Mouse (Mus musculus) hindbrain, embryonic 11.5 days (tissue): ENCODE measurements at regions not wholly inside any gene's neighbourhood (a gene's known extent, or its start where the extent isn't known, plus 50 kb on each side); places are given as distances from the start of the nearest gene placed in this dataset.

Experiments used
- ATAC-seq: fragments of 200-750 bp; cut with Nextera tagmentation; 2 replicates; pipeline ENCODE4 v1.8.0; 2017; ENCODE audit warnings: mild to moderate bottlenecking, moderate TSS enrichment, moderate library complexity; ENCODE audit not compliant: low FRiP score
- DNase-seq: peaks from one replicate; pipeline ENCODE4 v3.0.0-alpha.2; 2015; ENCODE audit warnings: low spot score
- H3K27ac ChIP-seq: fragments of 300-500 bp; sonication (generic); 2 replicates; pipeline ENCODE4 v1.5.1; 2014; ENCODE audit warnings: mild to moderate bottlenecking, low read depth, low read length
- H3K27me3 ChIP-seq: fragments of 300-500 bp; sonication (generic); 2 replicates; pipeline ENCODE4 v1.6.1; 2014; ENCODE audit warnings: mild to moderate bottlenecking, low read length, moderate library complexity, mixed read lengths; ENCODE audit not compliant: control insufficient read depth, insufficient read depth
- H3K36me3 ChIP-seq: fragments of 300-500 bp; sonication (generic); 2 replicates; pipeline ENCODE4 v1.6.1; 2014; ENCODE audit warnings: mild to moderate bottlenecking, low read length, moderate library complexity, mixed read lengths; ENCODE audit not compliant: control insufficient read depth, insufficient read depth
- H3K4me1 ChIP-seq: fragments of 300-500 bp; sonication (generic); replicated peaks from 2 replicates; pipeline ENCODE4 v1.6.1; 2014; ENCODE audit warnings: low read length, mixed read lengths; ENCODE audit not compliant: control insufficient read depth, insufficient read depth
- H3K4me2 ChIP-seq: fragments of 300-500 bp; sonication (generic); replicated peaks from 2 replicates; pipeline ENCODE4 v1.6.1; 2014; ENCODE audit warnings: mild to moderate bottlenecking, low read depth, low read length
- H3K4me3 ChIP-seq: fragments of 300-500 bp; sonication (generic); 2 replicates; pipeline ENCODE4 v1.5.1; 2014; ENCODE audit warnings: low read depth, low read length
- H3K9ac ChIP-seq: fragments of 300-500 bp; sonication (generic); 2 replicates; pipeline ENCODE4 v1.6.1; 2014; ENCODE audit warnings: low read depth, low read length
- H3K9me3 ChIP-seq: fragments of 300-500 bp; sonication (generic); 2 replicates; pipeline ENCODE4 v1.6.1; 2016; ENCODE audit warnings: low read length; ENCODE audit not compliant: control insufficient read depth
- WGBS: fragments of 180-500 bp; shearing (Covaris S2); extraction: QIAGEN DNeasy Blood & Tissue Kit; methylation state at CpG from one replicate; pipeline ENCODE4 v1.1.7; 2014; 5-methylcytosine and 5-hydroxymethylcytosine counted together

DNA sequence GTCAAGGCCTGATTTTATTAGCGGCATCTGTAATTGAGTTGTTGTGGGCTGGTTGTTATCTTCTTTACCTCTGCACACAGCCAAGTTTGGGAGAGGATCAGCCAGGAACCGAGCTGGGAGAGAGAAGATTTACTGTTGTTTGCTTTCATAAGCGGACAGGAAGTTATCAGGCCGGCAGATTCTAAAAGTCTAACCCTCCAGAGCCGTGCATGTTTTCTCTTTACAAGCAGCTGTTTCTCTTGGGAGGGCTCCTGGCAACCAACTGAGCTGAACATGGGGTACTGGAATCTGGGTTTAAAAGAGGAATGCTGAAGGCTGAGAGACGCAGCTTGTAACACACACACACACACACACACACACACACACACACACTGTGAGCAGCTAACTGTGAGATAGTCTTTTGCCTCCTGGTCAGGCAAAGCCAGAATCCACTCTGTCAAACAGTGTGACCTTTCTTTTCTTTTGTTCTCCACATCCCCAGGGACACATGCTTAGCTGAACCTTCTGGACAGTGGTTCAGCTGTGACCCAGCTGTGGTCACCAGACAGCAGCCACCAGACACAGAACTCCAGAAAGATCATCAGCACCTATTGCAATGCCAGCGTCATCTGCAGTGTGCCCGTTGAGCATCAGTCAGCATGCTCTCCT lies 82.5 kb upstream of the Sash1 start:
- H3K9me3 ChIP-seq: no peaks in the 10 kb centered on the region
- 0 out of 2 replicates have a peak, but pooled peaks have one; percentile 30 for ATAC-seq
- H3K27me3 ChIP-seq: no peaks in the 10 kb centered on the region
- H3K4me2 ChIP-seq: no peak overlapping the region
- 0 out of 2 replicates have a peak, but pooled peaks cover 2% of the 10 kb centered on the region for H3K4me1 ChIP-seq
- no peak overlapping the region for H3K9ac ChIP-seq
- WGBS: 61% methylated on average over 8 of the region's 8 CpGs
- no peak overlapping the region for H3K4me3 ChIP-seq
- H3K36me3 ChIP-seq: no peaks in the 10 kb centered on the region
- H3K27ac ChIP-seq: no peak overlapping the region
- DNase-seq: peak; percentile 39

DNA sequence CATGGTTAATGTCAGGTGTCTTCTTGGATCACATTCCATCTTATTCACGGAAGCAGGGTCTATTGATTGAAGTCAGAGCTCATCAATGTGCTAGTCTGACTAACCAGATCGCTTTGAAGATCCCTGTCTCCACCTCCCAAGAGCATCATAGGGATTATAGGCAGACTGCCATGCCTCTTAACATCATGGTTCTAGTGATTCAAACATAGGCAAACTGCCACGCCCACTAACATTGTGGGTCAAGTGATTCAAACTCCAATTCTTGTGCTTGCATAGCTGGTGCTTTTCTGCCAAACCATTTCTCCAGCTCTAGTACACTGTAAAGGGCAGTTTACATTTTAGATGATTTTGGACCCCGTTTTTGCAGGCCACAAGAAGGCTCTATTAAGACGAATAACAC lies 77.1 kb upstream of the Sash1 start:
- ATAC-seq (no peak), DNase-seq (no peak)
- Histone ChIP-seq H3K27me3 (no peaks in the 10 kb centered on the region), H3K9me3 (no peaks in the 10 kb centered on the region), H3K36me3 (no peaks in the 10 kb centered on the region), H3K9ac (no peak overlapping the region), H3K4me3 (no peak overlapping the region), H3K27ac (no peak overlapping the region), H3K4me2 (no peak overlapping the region), H3K4me1 (no peaks in the 10 kb centered on the region)
- 80% methylated on average over 5 of the region's 5 CpGs for WGBS

DNA sequence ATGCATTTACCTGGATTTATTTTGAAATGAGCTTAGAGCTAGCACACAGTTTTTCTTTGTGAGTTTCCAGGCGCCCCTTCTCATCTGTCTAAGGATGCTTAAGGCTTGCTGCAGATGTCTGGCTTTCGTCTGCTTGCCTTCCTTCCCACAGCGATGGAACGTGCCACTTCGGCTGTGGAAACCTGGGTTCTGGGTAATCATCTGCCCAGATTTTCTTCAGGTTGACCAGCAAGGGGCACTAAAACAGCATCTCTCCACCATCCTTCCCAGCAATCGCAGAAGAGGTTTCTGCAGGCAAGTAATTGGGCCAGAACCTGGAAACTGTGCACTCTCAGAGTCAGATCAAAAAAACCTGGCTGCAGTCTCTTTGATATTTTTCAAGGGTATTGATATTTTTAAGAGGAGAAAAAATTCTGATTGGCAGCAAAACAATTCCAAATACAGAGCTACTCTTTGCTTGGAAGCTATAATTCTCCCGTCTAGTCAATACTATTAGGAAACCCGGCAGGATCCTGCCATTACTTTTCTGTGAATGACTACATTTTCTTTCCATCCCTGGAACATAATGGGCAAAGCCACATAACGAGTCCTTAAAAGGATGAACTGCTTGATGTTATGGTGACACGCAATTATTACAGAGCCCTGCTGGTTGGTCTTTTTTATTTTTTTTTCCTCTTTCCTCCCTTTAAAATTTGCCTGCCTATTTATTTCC lies 75.2 kb upstream of the Sash1 start:
- 81% methylated on average over 10 of the region's 10 CpGs for WGBS
- Histone ChIP-seq H3K36me3 (no peaks in the 10 kb centered on the region), H3K9me3 (no peaks in the 10 kb centered on the region), H3K4me3 (no peak overlapping the region), H3K27ac (no peak overlapping the region), H3K9ac (no peak overlapping the region), H3K27me3 (no peaks in the 10 kb centered on the region), H3K4me1 (no peaks in the 10 kb centered on the region), H3K4me2 (no peak overlapping the region)
- ATAC-seq (no peak), DNase-seq (peak; percentile 15)

DNA sequence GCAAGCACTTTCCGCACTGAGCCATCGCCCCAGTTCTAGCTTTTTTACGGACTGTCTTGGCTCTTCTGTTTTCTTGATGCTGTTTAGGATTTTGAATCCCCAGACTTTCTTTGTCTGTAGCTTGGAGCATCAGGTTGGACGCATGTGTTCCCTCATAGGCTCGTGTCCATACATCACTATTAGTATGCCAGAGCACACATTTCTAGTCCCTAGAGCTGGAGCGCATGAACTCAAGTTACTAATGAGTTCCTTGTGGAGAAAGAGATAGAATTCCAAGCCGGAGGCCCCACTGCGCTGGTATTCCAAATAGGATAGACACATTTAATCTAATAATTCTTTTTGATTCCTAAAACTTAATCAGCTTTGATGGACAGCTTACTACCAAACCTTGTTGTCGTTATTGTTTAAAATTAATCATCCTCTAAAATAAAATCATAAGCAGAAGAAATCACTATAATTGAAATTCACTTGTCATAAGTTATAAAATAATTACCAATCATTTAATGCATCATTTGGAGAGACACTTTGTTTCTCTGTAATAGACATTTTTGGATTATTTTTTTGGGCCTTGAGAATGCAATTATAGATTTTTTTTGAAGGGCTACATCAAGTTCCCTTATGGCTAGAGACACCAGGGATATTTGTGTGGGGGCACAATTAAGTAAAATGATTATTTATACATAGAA lies 74.5 kb upstream of the Sash1 start:
- no peaks in the 10 kb centered on the region for H3K27me3 ChIP-seq
- H3K9ac ChIP-seq: no peak overlapping the region
- no peak for ATAC-seq
- no peaks in the 10 kb centered on the region for H3K4me1 ChIP-seq
- no peaks in the 10 kb centered on the region for H3K36me3 ChIP-seq
- H3K4me3 ChIP-seq: no peak overlapping the region
- H3K4me2 ChIP-seq: no peak overlapping the region
- no peaks in the 10 kb centered on the region for H3K9me3 ChIP-seq
- 81% methylated on average over 9 of the region's 9 CpGs for WGBS
- no peak overlapping the region for H3K27ac ChIP-seq
- no peak for DNase-seq

DNA sequence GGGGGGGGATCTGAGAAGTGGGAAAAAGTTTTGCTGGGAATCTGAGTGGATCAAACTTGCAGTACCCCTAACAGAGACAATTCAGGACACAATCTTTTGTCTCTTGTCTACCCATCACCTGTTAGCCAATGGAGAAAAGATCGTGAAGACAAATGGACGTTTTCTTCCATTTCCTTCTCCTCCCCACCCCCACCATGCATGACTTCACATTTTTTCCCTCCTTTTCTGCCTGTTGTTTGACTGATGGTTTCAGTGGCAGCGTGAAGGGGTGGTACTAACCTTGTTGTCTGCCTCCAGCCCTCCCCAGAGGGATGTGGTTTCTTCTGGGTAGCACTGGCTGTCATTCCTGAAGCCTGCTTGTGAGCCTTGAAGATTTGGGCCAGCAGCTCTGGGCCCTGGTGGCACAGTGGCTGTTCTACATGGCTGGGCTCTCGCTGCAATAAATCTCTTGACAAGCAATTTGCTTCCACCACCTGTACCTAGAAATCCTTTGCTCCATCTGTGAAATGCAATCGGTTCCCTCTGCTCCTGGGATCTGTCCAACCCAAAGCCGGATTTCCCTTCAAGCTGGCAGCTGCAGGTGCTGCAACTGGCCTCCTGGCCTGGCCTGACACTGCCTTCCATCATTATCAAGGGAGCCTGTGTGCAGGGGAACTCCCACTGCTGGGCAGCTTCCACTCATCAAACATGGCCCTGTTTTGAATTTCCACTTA lies 69.8 kb upstream of the Sash1 start:
- H3K4me2 ChIP-seq: no peak overlapping the region
- no peaks in the 10 kb centered on the region for H3K27me3 ChIP-seq
- H3K4me3 ChIP-seq: no peak overlapping the region
- DNase-seq (peak; percentile 19), ATAC-seq (0 out of 2 replicates have a peak, but pooled peaks have one; percentile 35)
- no peak overlapping the region for H3K27ac ChIP-seq
- H3K9ac ChIP-seq: no peak overlapping the region
- WGBS: 68% methylated on average over 6 of the region's 6 CpGs
- no peaks in the 10 kb centered on the region for H3K4me1 ChIP-seq
- H3K9me3 ChIP-seq: no peaks in the 10 kb centered on the region
- no peaks in the 10 kb centered on the region for H3K36me3 ChIP-seq

DNA sequence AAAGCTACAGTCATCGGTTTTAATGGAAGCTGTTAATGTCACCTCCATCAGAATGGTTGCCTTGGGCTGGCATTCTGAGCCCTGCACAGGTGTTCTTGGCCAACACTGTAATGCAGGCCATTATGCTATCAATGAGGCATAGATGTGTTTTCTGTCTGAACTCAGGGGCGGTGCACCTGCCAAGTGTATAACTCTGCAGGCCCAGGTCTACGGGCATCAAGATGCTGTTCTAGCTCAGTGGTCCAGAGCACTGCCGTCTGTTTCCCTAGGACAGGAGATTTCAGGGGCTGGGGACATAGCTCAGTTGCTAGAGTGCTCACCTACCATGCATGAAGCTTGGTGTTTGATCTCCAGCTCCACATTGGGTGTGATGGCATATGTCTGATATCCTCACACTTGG lies 68.1 kb upstream of the Sash1 start:
- H3K36me3 ChIP-seq: no peaks in the 10 kb centered on the region
- H3K4me1 ChIP-seq: no peaks in the 10 kb centered on the region
- no peak overlapping the region for H3K27ac ChIP-seq
- H3K4me3 ChIP-seq: no peak overlapping the region
- H3K27me3 ChIP-seq: no peaks in the 10 kb centered on the region
- H3K9me3 ChIP-seq: no peaks in the 10 kb centered on the region
- H3K9ac ChIP-seq: no peak overlapping the region
- DNase-seq: no peak
- no peak for ATAC-seq
- H3K4me2 ChIP-seq: no peak overlapping the region
- WGBS: 84% methylated on average over 4 of the region's 4 CpGs

DNA sequence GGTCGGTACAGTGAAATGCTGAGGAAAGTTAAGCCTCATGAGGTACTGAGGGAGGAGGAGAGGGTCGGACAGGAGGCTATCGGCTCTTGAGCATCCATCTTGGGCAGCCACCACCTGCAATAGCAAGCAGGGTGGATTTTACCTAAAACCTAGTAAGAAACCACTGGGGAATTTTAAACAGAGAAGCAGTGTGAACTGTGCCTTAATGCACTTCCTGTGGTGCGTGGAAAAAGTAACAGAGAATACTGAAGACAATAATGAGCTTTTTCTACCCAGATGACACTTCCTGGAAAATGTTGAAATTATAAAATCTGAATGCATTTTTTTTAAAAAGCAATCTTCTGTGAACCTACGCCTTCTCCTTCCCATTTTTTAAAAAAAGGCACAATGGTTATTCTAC lies 67.1 kb upstream of the Sash1 start:
- H3K4me3 ChIP-seq: no peak overlapping the region
- no peaks in the 10 kb centered on the region for H3K36me3 ChIP-seq
- H3K9me3 ChIP-seq: no peaks in the 10 kb centered on the region
- H3K27me3 ChIP-seq: no peaks in the 10 kb centered on the region
- WGBS: 85% methylated on average over 5 of the region's 5 CpGs
- H3K27ac ChIP-seq: no peak overlapping the region
- no peak for DNase-seq
- no peaks in the 10 kb centered on the region for H3K4me1 ChIP-seq
- no peak for ATAC-seq
- no peak overlapping the region for H3K9ac ChIP-seq
- no peak overlapping the region for H3K4me2 ChIP-seq

DNA sequence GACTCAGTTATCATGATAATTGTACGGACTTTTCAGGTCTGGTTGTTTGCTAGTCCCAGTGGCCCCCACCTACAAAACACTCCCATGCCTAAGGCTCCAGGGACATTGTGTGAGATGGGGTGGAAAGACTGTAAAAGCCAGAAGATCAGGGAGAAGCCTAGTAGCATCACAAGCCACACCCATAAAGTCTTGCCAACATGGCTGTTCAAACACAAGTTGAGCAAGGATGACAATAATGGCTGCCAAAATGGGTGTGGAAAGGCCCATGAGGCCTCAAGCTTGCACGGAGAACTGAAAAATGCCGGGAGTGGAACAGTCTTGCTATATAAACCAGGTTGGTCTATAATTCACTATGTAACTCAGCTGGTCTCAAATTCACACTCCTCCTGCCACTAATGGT lies 66.1 kb upstream of the Sash1 start:
- no peak overlapping the region for H3K27ac ChIP-seq
- no peaks in the 10 kb centered on the region for H3K36me3 ChIP-seq
- no peak for DNase-seq
- no peak overlapping the region for H3K4me2 ChIP-seq
- H3K4me3 ChIP-seq: no peak overlapping the region
- ATAC-seq: no peak
- no peaks in the 10 kb centered on the region for H3K27me3 ChIP-seq
- 92% methylated on average over 3 of the region's 3 CpGs for WGBS
- H3K4me1 ChIP-seq: no peaks in the 10 kb centered on the region
- H3K9ac ChIP-seq: no peak overlapping the region
- no peaks in the 10 kb centered on the region for H3K9me3 ChIP-seq
